Mouse (Mus musculus): ENCODE measurements around the gene Trim44.

The Trim44 gene

DNA sequence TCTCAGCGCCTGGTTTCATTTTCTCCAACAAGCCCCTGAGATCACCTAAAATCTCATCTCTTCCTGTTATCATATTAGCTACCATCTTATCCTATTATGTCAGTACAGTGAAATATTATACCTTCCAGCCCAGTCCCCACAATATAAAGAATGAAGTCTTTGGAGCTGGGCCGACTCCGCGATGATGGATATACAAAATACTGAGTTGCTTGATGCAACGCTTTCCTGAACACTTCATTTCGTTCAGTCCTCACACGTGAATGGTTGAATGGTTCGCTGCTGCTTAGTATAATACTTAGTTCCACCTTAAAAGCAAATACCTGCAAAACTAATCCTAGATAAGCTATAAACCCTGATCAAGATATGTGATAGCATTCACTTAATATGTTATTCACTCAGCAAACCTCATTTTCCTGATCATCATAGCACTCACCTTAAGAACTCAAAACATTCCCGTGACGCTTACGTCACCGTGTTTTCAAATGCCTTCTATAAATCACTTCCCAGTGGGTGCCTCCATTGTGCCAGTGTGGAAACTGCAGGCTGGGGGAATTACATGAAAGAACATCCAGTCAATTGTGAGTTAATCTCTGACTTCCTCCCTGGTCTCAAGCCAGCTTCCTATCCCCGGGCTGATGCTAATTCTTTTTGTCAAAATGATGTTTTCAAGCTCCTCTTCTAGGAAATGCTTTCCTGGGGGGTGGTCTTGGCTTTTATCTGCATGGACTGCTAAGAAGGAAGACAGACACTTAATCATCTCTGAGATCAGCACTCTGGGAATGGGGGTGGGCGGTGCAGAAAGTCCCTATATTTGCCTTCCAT, at the start of gene Trim44:
Gene Trim44, minus strand, starts transcription at position 466 of the 822 bp plus-strand sequence.
- no peak for DNase-seq (ENCODE audit: low spot score in 2 of 2)

DNA sequence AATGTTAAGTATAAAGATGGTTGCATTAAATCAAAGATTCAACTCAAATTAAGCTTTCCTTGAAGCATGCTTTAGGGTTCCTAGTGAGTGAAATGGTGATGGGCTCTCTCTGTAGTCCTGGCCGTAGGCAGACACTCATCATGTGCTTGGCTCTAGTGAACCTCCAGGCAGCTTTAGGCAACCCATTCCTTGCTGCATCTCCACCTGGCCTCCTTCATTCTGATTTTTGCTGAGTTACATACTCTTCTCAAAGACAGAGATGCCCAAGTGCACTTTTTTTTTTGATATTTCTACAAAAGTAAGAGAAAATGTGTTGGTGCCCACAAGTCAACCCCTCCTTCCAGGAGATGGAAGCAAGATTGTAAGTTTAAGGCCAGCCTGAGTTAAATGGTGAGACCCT, 47.5 kb upstream of the Trim44 start:
- DNase-seq (ENCODE audit: low spot score in 2 of 2): no peak

DNA sequence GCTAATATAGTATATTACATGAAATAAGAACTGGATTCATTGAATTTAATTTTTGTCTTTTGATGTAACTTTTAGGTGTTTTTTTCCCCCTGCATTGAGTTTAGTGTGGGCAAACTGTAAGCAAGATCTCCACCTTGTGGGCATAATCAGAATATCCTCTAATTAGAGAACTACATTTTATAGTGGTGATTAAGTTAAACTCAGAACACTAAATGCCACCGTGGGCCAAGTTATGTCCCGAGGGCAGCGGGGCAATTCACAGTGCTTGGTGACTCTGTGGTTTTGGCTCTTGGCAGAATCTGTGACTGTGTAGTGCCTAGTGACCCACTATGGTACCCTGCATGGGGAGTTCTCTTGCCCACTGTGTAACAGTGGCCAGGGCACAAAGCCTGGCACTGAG, 45.8 kb upstream of the Trim44 start:
- no peak for DNase-seq (ENCODE audit: low spot score in 2 of 2)

DNA sequence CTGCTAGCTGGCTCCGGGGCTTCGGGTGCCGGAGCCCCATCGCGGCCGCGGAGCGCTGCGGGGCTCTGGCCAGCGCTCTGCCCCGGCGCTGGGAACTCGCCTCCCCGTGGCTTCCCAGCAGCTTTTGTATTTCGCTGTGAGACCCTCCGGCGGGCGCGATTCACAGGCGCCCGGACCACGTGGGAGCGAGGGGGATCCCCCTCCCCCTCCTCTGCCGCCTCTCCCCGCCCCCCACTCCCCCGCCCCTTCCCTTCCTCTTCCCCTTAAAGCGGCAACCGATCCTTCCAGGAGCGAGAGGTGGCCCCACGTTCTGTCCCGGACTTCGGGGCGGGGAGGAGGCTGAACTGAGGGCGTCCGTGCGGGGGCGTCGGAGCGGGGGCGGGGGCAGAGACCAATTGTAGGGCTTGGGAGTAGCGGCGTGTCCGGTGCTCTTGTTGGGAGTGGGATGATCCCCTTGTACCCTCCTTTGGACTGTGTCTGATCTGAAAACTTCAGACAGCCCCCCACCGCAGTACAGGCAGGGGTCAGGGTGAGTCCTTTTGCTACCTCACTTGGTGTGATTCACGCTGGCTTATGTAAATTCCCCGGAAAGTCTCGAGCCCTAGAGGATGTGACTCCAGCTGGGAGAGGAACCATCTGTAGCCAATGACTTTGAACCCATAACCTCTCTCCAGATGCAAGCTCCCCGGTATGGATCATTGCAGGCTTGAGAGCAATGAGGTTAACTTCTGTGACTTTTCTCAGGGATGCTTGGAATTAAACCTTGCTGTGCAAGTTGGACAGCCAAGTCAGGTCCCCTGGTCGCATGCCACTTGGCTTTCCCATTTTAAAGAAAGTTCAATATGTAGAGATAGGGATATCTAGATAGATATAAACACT, 44.3 kb upstream of the Trim44 start, which contains the start of gene Fjx1:
Gene Fjx1, minus strand, starts transcription at position 829 of the 879 bp plus-strand sequence.
- DNase-seq (ENCODE audit: low spot score in 2 of 2): no peak

DNA sequence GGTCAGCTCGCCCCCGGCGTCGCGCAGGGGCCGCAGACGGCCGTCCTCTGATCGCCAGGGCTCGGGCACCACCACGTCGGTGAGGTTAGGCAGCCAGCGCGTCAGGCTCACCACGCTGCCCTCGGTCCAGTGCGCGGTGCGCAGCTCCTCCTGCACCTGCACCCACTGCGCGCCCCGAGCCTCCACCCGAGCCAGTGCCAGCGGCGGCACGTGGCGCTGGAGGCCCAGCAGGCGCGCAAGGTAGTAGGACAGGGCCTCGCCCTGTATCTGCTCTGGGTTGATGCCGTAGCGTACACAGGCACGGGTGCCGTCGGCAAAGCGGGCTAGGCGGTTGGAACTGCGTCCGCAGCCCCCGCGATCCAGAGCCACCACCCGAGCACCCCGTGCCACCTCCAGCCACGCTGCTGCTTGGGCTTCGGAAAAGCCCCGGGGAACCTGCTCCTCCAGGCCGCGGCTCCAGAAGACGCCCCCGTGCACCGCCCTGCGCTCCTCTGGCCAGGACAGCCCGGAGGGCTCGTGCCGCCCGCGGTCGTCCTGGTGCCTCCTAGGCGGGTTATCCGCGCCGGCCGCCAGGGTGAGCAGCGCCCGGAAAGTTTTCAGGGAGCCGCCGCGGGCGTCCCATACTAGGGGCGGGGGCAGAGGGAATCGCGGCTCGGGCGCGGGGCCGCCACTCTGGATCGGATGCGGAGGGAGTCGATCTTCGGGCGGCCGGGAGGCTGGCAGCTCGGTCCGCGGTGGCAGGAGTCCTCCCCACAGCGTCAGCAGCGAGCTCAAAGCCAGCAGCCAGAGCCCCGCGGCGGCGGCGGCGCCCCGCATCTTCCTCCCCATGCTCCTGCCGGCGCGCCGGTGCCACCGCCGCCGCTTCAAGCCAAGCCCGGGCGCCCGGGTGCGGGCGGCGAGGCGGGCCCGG, 43.4 kb upstream of the Trim44 start:
- peak in 1 of 2 experiments; percentile 2 for DNase-seq (ENCODE audit: low spot score in 2 of 2)

DNA sequence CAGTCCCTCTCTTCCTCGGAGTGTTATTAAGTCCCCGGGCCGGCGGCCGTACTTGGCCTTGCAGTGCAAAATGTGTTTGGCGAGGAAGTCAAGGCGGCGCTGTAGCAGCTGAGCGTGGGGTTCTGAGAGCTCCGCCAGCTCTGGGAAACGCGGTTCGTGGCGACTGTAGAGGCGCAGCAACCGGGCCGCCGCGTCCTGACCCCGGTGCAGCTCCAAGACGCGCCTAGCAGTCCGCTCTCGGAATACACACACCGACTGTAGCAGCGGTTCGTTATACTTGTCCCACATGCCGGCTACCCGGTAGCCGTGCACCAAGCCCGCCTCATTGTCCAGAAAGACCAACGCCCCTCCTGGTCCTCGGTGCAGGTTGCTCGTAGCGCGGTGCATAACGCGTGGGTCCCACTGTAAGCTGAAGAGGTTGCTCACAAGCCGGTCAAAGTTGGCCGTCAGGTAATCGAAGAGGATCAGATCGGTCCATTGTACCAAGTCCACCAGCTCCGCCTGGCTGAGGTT, 42.7 kb upstream of the Trim44 start:
- DNase-seq (ENCODE audit: low spot score in 2 of 2): peak in 1 of 2 experiments; percentile 4

DNA sequence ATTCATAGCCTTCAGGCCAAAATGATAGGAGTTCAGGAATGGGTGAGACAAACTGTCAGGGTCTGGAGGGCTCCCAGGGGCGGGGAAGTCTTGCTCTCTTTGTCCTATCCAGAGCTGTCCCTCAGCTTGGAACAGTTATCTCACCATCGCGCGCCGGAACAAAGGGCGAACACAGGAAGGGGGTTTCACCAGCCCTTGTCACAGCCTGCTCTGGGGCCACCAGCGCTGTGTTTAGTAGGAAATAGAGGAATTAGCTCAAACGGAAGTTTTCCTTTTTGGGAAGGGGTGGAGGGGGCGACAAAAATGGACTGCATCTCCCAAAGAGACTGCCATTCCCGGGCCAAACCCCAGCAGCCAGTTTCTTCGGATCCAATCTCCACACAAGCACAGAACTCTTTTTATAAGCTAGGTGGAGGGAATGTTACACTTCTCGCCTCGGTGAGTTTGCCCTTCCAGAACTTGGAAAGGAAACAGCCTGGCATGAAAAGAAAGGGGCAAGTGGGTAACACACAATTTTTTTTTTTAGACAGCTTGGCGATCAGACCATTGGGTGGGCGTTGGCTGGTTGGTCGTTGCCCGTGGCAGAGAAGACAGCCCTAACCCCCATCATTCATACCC, 42.1 kb upstream of the Trim44 start:
- no peak for DNase-seq (ENCODE audit: low spot score in 2 of 2)

GRCm38 (mm10) chr2:102449056-102449455, 41.4 kb upstream of the Trim44 start:
- no peak for DNase-seq (ENCODE audit: low spot score in 2 of 2)

GRCm38 (mm10) chr2:102447831-102448230, 40.2 kb upstream of the Trim44 start:
- no peak for DNase-seq (ENCODE audit: low spot score in 2 of 2)

GRCm38 (mm10) chr2:102446851-102447250, 39.2 kb upstream of the Trim44 start:
- DNase-seq (ENCODE audit: low spot score in 2 of 2): no peak

GRCm38 (mm10) chr2:102437357-102438030, 29.9 kb upstream of the Trim44 start:
- no peak for DNase-seq (ENCODE audit: low spot score in 2 of 2)

DNA sequence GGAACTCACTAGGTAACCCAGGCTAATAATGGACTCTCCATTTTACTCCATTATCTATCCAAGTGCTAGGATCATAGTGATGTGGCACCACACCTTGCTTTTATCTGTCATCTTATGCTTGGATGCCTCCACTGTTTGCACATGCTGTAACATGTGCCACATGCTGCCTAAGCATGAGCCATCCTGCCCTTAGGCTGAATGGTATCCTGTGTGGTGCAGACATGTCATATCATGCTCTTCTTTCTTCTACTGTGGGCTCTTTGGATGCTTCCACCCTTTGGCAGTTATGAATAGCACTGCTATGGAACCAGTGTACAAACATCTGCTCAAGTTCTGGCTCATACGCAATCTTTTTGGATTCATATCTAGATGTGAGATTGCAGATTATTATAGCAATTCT, 26.3 kb upstream of the Trim44 start:
- DNase-seq (ENCODE audit: low spot score in 2 of 2): no peak

DNA sequence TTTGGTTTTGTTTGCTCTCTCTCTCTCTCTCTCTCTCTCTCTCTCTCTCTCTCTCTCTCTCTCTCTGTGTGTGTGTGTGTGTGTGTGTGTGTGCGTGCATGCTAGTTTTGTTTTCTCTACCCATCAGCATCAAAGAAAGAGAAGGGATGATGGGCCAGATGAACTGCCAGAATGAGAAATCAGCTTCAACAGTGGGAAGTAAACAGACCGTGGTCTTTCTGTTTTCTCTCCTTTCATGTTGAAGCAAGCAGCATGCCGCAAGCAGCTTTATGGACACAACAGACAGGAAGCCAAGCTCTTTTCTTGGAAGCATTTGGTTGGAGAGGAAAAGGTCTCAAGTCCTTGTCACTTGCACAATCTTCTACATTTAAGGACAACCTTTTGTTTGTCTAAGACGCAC, 23.5 kb upstream of the Trim44 start:
- no peak for DNase-seq (ENCODE audit: low spot score in 2 of 2)

GRCm38 (mm10) chr2:102427974-102428373, 20.3 kb upstream of the Trim44 start:
- DNase-seq (ENCODE audit: low spot score in 2 of 2): no peak

GRCm38 (mm10) chr2:102426434-102426833, 18.8 kb upstream of the Trim44 start:
- DNase-seq (ENCODE audit: low spot score in 2 of 2): no peak

DNA sequence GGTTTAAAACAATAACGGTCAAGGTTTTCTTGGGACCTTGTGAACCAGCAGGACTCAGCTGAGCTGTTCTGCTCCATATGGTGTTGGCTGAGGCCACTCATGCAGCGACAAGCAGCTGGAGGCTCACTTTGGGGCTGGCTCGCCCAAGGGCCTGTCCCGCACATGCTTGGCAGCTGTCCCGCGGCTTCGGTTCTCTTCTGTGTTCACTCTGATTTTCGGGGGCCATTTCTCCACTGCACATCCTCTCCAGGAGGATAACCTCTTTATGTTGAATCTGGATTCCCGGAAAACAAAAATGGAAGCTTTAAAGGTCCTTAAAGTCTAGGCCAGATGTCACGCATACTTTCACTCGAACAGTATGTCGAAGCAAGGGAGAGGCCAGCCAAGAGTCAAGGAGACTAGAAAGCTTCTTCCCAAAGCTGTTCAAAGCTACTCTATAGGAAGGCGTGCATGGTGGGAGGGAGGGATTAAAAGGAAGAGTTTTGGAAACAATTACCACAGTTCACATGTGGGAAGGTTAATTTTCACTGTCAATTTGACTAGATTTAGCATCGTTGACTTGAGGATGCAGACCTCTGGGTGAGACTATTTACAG, 8.6 kb upstream of the Trim44 start:
- no peak for DNase-seq (ENCODE audit: low spot score in 2 of 2)

DNA sequence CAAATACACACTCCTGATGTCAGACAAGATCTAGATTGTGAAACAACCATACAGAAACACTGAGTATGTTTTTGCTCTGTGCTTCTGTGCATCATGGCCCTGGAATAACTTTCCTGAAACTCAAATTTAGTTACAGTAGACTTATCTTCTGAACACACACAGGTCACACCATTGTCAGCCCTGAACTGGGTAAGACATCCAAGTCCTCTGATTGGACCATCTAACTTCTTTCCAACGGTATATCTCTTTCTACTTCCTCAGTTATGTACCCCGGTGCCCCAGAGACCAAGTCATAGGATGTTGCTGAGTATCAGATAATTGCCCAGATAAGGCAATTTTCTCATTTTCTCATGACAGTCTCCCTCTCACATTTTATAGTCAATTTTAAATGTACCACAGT, 5.1 kb upstream of the Trim44 start:
- DNase-seq (ENCODE audit: low spot score in 2 of 2): no peak

GRCm38 (mm10) chr2:102410615-102411014, 3.0 kb upstream of the Trim44 start:
- DNase-seq (ENCODE audit: low spot score in 2 of 2): no peak

GRCm38 (mm10) chr2:102409741-102410140, 2.1 kb upstream of the Trim44 start:
- DNase-seq (ENCODE audit: low spot score in 2 of 2): no peak
